Mouse (Mus musculus) cerebellum, adult 2 months (tissue): ENCODE data around the gene Acsl6.
"Not testable (repeated sequence)": the region's sequence is repeated elsewhere in the genome, so short reads cannot be mapped to it uniquely, and the experiment has no call there.

Experiments used
- CTCF ChIP-seq: fragments of 200-500 bp; IDR thresholded peaks from 2 replicates; pipeline ENCODE4 v1.5.1; 2011; ENCODE audit warnings: low read depth, mild to moderate bottlenecking, control low read depth, low read length, moderate library complexity, borderline replicate concordance; ENCODE audit not compliant: insufficient read depth
- POLR2A ChIP-seq: fragments of 200-500 bp; IDR thresholded peaks from 2 replicates; pipeline ENCODE4 v1.6.1; 2011; ENCODE audit warnings: low read length, control low read depth, borderline replicate concordance; ENCODE audit not compliant: insufficient read depth

DNA sequence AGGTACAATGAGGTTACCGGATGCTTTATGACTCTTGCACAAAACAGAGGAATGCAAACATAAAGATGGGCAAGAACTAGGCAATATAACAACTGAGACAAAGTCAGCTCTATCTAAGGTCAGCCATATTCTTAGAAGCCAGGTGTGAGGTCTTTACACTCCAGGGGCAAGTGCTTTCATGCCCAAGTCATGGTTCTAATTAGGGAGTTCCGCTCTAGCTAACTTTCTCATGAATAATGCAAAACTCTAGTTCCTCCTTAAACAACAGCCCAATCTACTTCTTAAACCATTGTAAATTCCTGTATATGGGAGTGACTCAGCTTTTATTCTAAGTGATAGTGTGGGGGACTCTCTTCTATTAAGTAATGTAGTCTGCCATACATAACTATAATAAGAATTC, 6.1 kb upstream of the Acsl6 start:
- not testable (repeated sequence) for TF ChIP-seq CTCF, POLR2A
